Mouse (Mus musculus) left cerebral cortex, adult 8-10 months (tissue): ENCODE measurements at regions not wholly inside any gene's neighbourhood (a gene's known extent, or its start where the extent isn't known, plus 50 kb on each side); places are given as distances from the start of the nearest gene placed in this dataset.
A peak's percentile ranks its signal among the peaks of the same experiment; 100 is the strongest.

ENCODE experiments used
- DNase-seq, 2 experiments: peaks; one replicate each; pipeline ENCODE4 v3.0.0; 2022; ENCODE audit warnings: low spot score in 2 of 2

DNA sequence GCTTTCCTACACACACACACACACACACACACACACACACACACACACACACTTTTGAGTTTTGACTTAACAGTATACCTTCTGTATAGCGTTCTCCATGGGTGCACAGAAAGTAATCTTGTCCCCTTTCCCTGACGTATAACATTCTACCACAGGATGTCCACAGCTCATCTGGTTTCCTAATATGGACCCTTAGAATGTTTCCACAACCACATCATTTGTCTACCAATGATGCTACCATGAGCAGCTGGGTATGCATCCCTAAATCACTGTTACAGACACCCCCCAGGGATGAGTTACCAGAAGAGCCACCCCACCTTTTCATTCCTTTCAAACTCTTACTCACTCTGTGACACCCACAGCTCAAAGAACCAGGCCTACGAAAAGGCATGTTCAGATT lies 166.8 kb upstream of the Rreb1 start:
- no peak for DNase-seq

DNA sequence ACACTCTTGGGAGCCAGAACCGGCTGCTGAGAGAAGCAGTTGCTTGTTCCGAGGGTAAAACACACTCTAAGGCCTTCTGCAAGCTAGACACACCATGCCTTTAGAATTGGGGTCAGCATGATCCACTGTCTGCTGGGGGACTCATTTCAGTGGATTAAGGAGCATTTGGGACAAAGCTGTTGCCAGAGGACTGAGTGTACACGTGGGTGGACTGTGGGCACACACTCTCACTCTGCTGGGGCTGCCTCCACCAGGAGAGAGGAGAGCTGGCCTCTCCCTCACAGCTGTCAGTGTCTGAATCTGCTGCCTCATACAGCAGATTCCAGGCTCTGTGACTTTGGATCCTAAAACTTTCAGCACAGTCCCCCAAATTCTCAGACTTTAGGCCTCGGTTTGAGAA lies 161.2 kb upstream of the Rreb1 start:
- peak in 1 of 2 experiments; percentile 10 for DNase-seq

DNA sequence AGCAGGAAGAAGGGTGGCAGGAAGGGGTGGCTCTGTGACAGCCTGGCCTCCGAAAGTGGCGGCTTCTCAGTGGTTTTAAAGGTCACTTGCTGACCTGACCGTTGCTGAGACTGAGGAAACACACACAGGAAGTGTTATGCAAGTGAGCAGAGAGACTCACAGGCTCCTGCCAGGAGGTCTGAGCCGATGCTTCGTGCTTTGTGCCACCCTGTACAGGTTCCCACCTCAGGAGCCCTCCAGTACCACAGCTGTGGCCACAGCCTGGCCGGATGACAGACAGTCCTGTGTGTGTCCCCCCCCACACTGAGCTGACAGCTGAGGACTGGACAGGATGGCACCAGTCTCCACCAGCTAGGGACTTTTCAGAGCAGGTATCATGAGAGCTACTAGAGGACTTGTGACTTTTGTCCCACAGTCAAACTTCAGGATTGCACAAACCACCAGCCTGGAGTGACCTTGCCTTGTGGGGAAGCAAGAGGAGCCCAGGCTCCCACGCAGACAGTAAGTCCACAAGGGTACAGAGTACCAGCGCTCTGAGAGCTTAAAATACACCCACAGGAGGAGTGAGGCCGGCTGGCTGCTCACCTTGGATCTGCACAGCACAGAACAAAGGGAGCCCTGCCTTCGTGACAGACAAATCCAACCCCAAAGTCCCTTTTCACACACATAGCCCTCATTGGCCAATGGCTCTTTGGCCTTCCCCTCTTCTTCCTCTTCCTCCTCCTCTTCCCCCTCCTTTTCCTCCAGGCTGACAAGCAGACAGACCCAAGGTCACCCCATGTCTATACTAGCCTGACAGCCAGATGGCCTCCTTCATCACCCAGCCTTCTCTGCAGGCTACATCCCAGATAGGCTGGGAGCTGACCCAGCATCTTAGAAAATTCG lies 158.1 kb upstream of the Rreb1 start:
- peak in 1 of 2 experiments; percentile 9 for DNase-seq

DNA sequence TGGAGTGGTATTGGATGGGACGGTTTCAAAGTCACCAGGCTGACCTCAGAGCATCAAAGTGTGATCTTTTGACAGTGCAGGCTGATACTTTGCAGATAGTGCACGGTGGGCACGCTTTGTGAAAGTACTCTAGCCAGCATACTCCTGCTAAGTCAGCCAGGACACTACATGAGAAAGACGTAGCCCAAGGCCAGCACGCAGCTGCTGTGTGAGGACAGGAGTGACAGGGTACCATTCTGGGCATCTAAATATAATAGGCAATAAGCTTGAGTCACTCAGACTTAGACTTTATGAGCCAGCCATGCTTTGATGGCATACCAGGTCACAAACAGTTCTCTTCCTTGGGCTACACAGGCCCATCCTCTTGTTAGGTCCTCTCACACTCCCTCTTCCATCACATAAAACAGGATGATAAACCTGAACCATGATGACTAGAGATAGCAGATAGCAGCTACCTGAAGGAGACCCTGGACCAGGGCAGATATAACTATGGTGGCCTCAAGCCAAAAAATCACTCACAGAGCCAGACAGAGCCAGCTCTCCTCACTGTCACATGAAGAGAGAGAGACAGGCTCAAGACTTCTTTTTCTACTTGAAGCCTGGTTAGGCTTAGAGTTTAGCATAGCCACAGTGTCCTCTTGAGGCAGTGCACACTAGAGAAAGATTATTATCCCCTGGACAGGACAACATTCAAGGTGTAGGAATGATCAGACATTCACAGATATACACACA lies 156.7 kb upstream of the Rreb1 start:
- no peak for DNase-seq

DNA sequence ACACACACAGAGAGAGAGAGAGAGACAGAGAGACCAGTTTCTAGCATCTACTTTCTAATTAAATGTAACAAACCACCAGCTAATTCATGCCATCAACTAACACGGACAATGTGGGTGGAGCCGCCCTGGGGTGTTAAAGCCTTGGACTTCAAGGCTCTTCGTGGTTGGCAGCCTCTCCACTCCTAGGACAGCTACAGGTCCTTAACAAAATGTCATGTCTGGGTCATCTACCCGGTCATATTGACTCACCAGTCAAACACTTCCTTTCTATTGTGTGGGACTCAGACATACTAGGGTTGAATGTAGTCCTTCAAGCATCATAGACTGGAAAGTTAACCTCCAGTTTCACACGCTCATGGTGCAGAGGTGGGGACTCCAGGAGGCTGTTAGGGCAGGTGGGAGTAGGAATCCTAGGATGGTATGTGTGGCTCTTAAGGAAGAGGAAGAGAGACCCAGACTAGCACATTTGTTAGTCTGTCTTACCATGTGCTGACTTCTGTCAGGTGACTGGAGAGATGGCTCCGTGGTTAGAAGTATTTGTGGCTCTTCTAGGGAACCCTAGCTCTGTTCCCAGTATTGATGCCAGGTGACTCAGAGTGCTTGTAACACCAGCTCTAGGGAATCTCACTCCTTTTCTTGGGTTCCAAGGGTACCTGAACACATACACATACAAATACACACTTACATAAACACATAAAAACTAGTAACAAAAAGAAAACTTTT lies 155.7 kb upstream of the Rreb1 start:
- DNase-seq: no peak

DNA sequence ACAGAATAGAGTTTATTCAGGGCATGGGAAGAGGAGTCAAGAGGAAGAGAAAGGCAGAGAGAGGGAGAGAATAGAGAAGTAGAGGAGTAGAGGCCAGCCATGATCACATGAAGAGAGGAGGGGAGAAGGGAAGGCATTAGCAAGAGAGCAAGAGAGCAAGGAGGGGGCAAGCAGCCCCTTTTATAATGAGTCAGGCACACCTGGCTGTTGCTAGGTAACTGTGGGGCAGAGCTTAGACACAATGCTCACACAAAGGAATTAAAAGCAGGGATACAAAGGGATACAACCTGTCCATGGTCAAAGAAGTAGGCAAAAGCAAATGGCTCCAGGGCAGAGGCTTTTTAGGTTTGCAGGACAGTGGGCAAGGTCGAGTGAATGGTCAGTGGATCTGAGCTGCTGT lies 153.5 kb upstream of the Rreb1 start:
- DNase-seq: no peak

DNA sequence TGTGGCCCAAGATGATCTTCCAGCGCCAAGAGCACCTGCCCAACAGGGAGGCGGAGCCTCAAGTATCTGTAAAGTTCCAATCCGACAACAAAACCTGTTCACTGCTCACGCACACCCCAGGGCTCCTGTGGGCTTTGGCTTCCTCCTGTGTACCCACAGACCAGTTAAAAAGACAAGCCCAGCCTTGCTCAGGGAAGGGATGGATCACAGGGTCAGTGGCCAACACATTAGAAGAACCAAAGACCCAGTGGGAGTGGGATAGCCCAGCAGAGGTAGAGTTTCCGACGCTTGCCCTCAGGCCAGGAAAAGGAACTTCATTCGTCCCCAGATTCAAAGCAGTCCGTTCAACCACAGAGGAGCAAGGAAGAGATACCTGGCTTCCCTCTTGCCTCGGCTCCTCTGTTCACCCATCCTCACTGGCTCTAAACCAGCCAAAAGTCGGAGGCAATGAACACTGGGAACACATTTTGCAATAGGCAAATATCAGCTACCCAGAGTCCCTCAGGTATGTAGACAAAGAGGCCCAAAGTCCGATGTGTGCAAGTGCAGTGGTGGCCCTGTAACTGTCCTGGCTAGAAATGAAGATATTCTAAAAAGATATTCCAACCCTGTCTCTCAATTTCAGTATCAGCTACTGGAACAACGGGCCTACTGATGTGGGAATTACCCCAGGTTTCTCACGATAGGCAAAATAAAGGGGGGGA lies 152.5 kb upstream of the Rreb1 start:
- DNase-seq: no peak

DNA sequence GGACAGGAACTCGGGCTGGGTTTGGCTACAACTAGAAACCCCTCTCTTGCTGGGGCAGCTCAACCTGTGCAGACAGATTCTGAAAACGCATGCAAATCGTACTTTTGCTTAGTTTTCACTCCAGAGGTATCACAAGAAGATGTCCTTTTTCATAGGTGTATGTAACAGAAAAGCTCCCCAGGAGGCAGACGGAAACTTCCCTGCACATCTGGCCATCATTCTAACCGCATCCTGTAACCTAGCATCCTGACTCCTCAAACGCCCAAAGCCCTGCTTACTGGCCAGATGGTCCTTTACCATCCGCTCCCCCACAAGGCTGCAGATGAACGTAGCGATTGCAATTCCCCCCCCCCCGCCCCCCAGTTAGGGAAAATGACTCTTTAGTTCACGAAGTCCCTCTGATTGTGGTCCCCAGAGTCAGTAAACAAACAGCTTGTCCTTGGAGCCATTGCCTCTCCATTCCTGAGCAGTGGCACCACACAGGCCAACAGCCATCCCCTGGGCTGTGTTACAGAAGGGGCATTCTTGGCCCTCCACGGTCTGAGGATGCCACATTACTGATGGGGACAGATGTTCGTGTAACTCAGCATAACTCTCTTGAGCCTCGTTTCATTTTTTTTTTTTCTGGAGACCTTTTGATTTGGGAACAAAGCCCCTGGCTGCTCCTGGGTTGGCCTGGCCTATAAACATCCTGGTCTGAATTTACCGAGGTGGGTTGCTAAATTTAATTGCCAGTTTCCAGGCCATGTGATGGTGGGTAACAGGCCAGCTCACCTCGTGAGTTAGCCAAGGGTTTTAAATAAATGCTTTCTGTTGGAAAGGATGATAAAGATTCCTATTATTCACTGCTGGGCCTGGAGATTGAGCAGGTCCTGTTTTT lies 149.6 kb upstream of the Rreb1 start:
- DNase-seq: no peak

DNA sequence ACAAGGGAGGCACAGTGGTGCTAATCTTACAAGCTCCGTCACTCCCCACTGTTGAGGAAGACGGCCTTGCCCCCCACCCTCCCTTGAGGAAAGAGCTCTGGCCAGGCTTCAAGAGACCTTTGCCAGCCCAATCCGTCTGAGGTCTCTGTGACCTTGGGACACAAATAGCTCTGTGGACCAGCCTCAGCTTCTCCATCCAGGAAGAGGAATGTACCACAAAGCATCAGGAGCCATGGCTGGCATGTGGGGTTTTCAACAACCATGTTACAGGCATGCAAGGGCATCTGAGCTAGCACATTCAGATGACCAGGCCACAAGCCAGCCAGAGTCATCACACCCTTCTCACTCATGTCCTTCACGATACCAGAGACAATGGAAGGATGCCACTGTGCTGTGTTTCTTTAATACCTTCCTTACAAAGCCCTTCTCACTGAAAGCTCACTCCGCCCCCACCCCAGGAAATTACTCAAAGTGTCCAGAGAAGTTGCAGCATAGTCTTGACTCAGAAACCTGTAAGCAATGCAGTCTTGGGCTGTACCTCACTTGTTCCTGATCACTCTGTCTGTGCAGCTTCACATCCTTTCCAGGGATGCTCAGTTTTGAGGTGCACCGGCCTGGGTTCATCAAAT lies 148.8 kb upstream of the Rreb1 start:
- no peak for DNase-seq

DNA sequence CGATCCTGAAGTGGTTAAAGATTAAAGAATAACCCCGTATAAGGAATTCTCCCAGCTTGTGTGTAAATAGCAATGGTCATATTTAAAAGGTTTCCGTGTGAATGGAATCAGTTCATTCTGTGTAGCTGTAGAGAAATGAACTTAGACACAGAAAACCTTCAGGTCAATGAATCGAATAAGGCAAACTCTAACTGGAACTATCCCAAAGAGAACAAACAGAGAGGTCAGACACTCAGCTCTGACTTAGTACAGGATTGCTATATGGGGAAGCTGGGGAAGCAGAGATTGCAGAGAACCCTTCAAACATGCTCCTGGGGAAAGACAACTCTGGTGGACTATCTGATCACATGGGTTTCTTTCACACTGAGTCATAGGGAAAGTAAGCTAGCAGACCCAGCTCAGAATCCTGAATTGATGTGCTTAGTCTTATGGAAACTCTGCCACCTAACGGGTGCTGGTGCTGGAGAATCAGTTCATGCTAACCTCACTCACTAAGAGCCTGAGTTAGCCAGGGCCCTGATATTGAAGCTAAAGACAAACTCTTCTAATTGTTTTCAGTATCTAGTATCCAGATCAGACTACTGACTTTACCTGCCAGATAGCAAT lies 145.3 kb upstream of the Rreb1 start:
- DNase-seq: no peak

DNA sequence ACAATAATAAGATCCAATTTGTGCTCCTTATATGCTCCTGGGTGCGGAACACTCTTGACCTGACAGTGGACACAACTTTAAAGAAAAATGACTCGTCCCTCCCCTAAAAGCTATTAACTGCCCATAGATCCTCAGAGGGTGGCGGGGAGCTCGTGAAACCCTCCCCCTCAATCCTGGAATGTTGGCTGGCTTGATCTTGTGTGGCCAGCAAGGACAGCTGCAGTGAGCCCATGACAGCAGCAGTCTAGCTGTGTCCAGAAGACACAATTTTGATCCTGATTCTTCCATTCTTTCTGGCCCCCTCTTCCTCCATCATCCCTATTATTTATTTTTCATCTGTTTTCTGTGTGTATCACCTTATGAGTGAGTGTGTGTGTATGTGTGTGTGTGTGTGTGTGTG lies 141.8 kb upstream of the Rreb1 start:
- no peak for DNase-seq

DNA sequence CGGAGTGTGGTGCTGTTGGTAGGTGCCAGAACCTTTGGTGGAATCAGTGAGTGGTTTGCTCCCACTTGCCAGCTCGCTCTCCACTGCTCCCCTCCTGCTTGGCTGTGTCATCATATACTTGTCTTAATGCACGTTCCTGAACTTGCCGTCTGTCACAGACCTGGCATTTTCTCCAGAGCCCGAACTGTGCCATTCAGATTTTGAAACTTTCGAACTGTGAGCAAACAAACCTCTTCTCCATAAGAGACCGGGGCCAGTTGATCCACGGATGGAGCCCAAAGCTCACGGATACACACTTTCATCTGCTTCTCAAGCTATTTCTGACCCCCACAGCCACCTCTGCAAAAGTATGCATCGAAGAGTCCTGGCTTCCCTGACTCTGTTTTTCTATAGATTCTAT lies 141.0 kb upstream of the Rreb1 start:
- DNase-seq: no peak

DNA sequence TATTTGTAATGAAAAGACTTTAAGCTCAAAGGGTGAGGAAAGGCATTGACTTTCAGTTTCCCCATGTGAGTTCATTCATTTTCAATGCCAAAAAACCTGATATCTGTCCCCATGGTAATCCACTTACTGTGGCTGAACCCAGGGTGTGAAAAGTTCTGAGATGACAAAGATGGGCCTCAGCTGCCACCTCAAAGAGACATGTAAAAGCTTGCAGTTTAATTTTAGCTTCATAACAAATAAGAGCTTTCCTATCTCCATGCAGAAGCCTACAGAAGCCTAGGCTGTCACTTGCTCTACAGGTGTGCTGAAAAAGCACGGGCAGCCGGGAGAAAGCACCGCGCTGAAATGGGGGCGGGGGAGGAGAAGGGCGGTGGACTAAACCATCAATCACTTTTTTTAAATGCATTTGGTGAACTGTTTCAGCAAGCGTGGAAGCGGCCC lies 140.1 kb upstream of the Rreb1 start:
- DNase-seq: no peak

DNA sequence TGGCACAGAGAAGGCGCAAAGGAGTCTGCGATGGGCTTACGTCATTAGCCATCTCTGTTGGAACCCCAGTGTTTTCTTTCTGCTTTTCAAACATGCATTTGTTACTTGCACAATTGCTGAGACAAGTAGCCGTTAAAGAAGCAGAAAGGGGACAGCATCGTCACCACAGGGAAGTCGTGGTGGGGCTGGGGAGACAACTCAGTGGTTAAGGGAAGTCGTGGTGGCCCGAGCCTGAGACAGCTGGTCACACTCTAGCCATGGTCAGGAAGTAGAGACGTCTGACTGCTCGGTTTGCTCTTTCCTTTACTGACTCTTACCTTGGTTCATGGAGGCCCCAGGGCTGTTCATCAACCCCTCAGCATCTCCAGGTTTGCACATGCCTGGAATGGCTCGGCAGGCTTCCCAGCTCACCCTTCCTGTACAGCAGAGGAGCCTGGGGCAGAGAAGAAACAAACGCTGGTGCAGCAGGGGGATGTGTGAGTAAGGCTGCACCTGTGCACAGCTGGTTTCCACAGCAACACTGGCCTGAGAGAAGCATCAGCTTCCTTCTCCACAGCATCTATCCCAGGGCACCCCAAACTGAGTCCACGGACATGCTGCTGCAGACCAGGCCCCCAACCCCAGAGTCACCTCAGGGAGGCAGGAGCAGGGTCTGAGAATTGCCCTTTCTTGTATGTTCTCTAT lies 135.6 kb upstream of the Rreb1 start:
- DNase-seq: no peak

DNA sequence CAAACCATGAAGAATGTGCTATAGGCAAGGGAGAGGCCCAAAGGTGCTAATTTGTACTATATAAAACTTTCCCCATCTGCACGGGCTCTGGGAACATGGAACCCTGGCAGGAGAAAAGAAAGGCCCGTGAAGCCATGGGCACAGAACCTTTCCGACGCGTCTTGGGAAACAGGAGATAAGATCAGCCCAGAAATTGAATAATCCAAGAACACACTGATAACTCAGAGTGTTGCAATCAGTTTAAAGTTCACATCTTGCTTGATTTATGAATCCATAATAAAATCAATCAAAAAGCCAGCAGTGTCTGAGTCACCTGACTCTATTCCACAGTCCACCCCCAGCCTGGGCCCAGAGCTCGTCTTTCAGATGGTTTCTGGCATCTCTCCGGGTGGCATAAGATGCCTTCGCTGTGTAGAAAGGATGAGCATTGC lies 133.4 kb upstream of the Rreb1 start:
- DNase-seq: no peak

DNA sequence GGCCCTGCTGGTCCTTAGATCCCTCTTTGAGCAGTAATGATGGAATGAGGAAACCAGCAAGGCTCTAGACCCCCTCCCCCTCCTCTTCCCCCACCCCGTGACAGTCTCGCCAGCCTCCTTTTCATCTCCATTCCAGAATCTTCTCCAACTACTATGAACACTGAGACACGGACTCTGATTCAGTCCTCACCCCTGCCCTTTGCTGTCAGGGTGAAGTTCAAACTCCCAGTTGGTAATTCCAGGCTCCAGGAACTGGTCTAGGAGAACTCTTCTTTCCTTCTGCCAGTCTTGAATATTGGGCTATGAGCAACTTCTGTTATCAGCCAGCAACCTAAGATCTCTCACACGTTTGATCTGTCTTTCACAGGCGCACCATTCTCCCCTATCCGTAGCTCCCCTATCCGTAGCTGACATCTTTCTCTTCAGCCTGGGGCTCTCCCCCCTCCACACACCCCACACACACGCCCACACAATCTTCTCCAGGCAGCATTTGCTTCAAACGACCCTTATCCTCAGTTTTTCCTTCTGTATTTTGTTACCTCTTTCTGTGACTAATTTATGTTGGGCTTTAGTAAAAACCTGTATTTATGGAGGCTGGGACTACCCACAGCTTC lies 128.6 kb upstream of the Rreb1 start:
- DNase-seq: no peak

DNA sequence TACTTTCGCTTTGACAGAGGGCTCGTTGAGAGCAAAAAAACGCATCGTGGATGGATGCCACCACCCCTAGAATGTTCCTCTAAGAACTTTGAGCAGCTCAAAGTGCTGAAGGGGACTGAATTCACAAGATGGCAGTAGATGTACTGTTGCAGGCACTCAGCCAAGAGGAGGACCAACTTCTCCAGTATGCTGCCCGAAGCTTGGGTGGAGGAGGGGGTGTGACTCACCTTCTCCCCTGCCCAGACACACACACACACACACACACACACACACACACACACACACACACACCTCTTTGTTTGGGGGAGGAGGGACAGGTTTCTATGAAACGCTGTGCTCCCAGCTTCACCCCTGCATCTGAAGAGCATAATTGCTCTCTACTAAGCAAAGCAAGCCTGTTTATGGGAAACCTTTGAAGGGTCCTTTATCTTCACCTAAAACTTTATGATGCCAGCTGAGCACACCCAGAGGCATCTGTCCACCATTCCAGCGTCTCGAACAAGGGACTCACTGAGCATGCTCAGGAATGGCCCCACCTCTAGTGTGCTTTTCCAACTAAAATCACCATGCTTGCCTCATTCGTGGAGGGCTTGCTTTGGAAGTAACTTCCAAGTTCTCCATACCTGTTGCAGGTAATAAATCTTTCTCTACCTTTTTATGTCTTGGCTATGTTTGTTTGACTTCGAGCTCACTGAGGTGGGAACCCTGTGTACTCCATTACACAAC lies 126.8 kb upstream of the Rreb1 start:
- DNase-seq: no peak

DNA sequence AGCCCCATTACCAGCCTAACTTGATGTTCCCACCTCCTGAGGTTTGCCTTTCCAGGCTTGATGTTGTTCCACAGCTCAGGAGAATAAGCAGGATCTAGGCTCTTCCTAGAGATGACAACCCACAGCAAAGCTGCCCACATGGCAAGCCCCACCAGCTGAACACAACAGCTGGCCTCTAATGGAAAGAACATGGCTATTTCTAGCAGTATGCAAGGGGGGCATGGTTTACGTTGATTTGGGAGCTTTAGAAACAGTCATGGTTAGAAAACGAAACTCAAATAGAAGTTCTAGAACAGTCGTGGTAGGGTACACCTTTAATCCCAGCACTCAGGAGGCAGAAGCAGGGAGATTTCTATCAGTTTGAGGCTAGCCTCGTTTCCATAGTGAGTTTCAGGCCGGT lies 123.5 kb upstream of the Rreb1 start:
- no peak for DNase-seq
